Mouse (Mus musculus) heart, embryonic 11.5 days (tissue): Measurements from ENCODE around the gene Adar. TPM values are rescaled to one million over a fixed set of nuclear protein-coding genes. Genes with fewer than 3 reads are reported as not detected.

Source experiments
- ATAC-seq: fragments of 200-750 bp; cut with Nextera tagmentation; replicated peaks from 2 replicates; pipeline ENCODE4 v1.8.0; 2017; ENCODE audit warnings: moderate library complexity; ENCODE audit not compliant: insufficient number of reproducible peaks, low FRiP score, low TSS enrichment
- H3K27ac ChIP-seq: fragments of 300-500 bp; sonication (generic); 2 replicates; pipeline ENCODE4 v1.5.1; 2014; ENCODE audit warnings: mild to moderate bottlenecking, low read depth, low read length
- H3K27me3 ChIP-seq: fragments of 300-500 bp; sonication (generic); 2 replicates; pipeline ENCODE4 v1.6.1; 2014; ENCODE audit warnings: mild to moderate bottlenecking, low read length, mixed read lengths; ENCODE audit not compliant: control insufficient read depth, insufficient read depth
- H3K36me3 ChIP-seq: fragments of 300-500 bp; sonication (generic); 2 replicates; pipeline ENCODE4 v1.6.1; 2014; ENCODE audit warnings: mild to moderate bottlenecking, low read length, moderate library complexity, mixed read lengths; ENCODE audit not compliant: control insufficient read depth, insufficient read depth
- H3K4me1 ChIP-seq: fragments of 300-500 bp; sonication (generic); 2 replicates; pipeline ENCODE4 v1.6.1; 2014; ENCODE audit warnings: low read length; ENCODE audit not compliant: control insufficient read depth, insufficient read depth
- H3K4me2 ChIP-seq: fragments of 300-500 bp; sonication (generic); 2 replicates; pipeline ENCODE4 v1.6.1; 2014; ENCODE audit warnings: mild to moderate bottlenecking, moderate library complexity
- H3K4me3 ChIP-seq: fragments of 300-500 bp; sonication (generic); 2 replicates; pipeline ENCODE4 v1.5.1; 2014; ENCODE audit warnings: low read depth, low read length
- H3K9ac ChIP-seq: fragments of 300-500 bp; sonication (generic); 2 replicates; pipeline ENCODE4 v1.6.1; 2014; ENCODE audit warnings: mild to moderate bottlenecking, low read depth, low read length, moderate library complexity
- H3K9me3 ChIP-seq: fragments of 300-500 bp; sonication (generic); replicated peaks from 2 replicates; pipeline ENCODE4 v1.6.1; 2016; ENCODE audit warnings: low read length; ENCODE audit not compliant: control insufficient read depth
- WGBS: fragments of 180-500 bp; shearing (Covaris S2); extraction: QIAGEN DNeasy Blood & Tissue Kit; methylation state at CpG from one replicate; pipeline ENCODE4 v1.1.7; 2014; ENCODE audit not compliant: insufficient replicate concordance; 5-methylcytosine and 5-hydroxymethylcytosine counted together
- polyA plus RNA-seq: library from polyadenylated mRNA; unstranded; fragments of >200 nt; fragmentation: Nextera tagmentation; extraction: Ambion mirVana; gene quantifications from 2 replicates; pipeline ENCODE4 v1.2.1, GENCODE M21; 2014

Gene Adar
- polyA plus RNA-seq, 1 experiment from 2014 or later, result 6.6 TPM

GRCm38 (mm10) chr3:89696152-89696821 is 18.5 kb upstream of the Adar start:
- Histone ChIP-seq H3K4me1 (no peaks in the 10 kb centered on the region), H3K4me2 (no peak overlapping the region), H3K36me3 (no peaks in the 10 kb centered on the region), H3K4me3 (no peak overlapping the region), H3K9ac (no peak overlapping the region), H3K9me3 (no peaks in the 10 kb centered on the region; the same call in 1 of the 2 replicates), H3K27ac (no peak overlapping the region), H3K27me3 (no peaks in the 10 kb centered on the region)
- 80% methylated on average over 12 of the region's 12 CpGs for WGBS
- no peak for ATAC-seq

DNA sequence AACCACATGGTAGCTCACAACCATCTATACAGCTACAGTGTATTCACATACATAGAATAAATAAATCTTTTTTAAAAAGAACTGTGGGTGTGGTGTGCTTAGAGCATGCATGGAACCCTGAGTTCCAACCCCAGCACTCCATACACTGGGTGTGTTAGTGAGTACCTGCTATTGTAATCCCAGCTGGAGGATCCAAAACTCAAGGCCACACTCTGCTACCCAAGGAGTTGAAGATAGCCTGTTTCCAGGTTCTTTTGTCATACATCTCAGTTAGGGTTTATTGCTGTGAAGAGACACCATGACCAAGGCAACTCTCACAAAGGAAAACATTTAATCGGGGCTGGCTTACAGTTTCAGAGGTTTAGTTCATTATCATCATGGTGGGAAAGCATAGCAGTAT is 15.9 kb upstream of the Adar start:
- Histone ChIP-seq H3K4me2 (no peak overlapping the region), H3K9me3 (no peaks in the 10 kb centered on the region), H3K27ac (no peak overlapping the region), H3K4me1 (no peaks in the 10 kb centered on the region), H3K27me3 (no peaks in the 10 kb centered on the region), H3K4me3 (no peak overlapping the region), H3K36me3 (no peaks in the 10 kb centered on the region), H3K9ac (no peak overlapping the region)
- ATAC-seq, result no peak
- 90% methylated on average over 1 of the region's 1 CpGs for WGBS

GRCm38 (mm10) chr3:89700461-89700860 is 14.4 kb upstream of the Adar start:
- no peak for ATAC-seq
- Histone ChIP-seq H3K9me3 (no peaks in the 10 kb centered on the region), H3K27me3 (no peaks in the 10 kb centered on the region), H3K36me3 (no peaks in the 10 kb centered on the region), H3K4me1 (no peaks in the 10 kb centered on the region), H3K27ac (no peak overlapping the region), H3K9ac (no peak overlapping the region), H3K4me2 (no peak overlapping the region), H3K4me3 (no peak overlapping the region)
- WGBS, result 81% methylated on average over 11 of the region's 11 CpGs

GRCm38 (mm10) chr3:89703596-89703995 is 11.2 kb upstream of the Adar start:
- Histone ChIP-seq H3K27ac (no peak overlapping the region), H3K9ac (no peak overlapping the region), H3K4me3 (no peak overlapping the region), H3K9me3 (no peaks in the 10 kb centered on the region), H3K36me3 (no peaks in the 10 kb centered on the region), H3K4me2 (no peak overlapping the region), H3K4me1 (no peaks in the 10 kb centered on the region), H3K27me3 (no peaks in the 10 kb centered on the region)
- WGBS, result 48% methylated on average over 3 of the region's 3 CpGs
- no peak for ATAC-seq

GRCm38 (mm10) chr3:89704064-89704463 is 10.8 kb upstream of the Adar start:
- WGBS, result 71% methylated on average over 6 of the region's 6 CpGs
- H3K27me3 ChIP-seq, result no peaks in the 10 kb centered on the region
- no peak for ATAC-seq
- H3K4me3 ChIP-seq, result no peak overlapping the region
- no peaks in the 10 kb centered on the region for H3K9me3 ChIP-seq
- H3K4me1 ChIP-seq, result no peaks in the 10 kb centered on the region
- no peak overlapping the region for H3K4me2 ChIP-seq
- H3K36me3 ChIP-seq, result no peaks in the 10 kb centered on the region
- H3K9ac ChIP-seq, result no peak overlapping the region
- H3K27ac ChIP-seq, result no peak overlapping the region

DNA sequence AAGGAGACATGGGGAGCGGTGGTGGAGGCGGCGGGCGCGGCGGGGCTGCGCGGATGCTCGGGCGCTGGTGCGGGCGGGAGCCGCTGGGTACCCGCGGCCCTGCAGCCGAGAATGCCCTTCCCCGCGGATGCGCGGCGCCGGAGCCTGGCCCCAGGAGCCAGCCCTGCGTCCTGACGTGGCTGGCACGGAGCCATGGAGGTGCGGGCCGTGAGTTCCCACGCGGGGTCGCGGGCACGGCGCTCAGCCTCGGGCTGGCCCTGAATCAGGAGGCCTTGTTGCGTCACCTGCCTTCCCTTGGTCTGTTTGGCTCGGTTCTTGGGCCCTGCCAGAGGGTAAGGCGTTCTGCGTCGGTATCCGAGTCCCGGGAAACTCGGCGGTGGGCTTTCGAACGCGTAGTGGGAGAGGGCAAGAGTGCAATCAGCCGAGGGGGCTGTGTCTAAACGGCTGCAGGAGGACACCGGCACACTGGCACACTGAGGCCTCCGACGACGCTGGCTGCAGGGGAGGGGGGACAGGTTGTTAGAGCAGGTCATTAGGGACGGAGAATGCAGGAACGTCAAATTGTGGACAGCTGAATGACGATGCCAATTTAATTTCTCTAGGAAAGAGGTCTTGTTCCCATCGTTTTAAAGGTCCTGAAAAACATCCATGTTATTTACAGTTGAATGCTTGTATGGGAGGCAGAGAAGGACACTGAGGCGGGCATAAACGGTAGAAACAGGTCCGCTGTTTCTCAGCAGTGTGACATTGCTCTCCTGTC is 565 bp downstream of the Adar start:
- Histone ChIP-seq H3K27ac (peak overlapping the region; percentile 71; the same call in 1 of the 2 replicates), H3K36me3 (no peaks in the 10 kb centered on the region), H3K4me2 (peak overlapping the region; percentile 97), H3K27me3 (no peaks in the 10 kb centered on the region), H3K4me3 (peak overlapping the region; percentile 97), H3K9ac (peak overlapping the region; percentile 87), H3K4me1 (peaks cover 11% of the 10 kb centered on the region), H3K9me3 (no peaks in the 10 kb centered on the region)
- 2% methylated on average over 59 of the region's 59 CpGs for WGBS
- ATAC-seq, result peak; percentile 47

GRCm38 (mm10) chr3:89715967-89716256 is 1.1 kb downstream of the Adar start:
- Histone ChIP-seq H3K9ac (peak overlapping the region; percentile 87), H3K4me2 (peak overlapping the region; percentile 97), H3K9me3 (no peaks in the 10 kb centered on the region), H3K27me3 (no peaks in the 10 kb centered on the region), H3K27ac (peak overlapping the region; percentile 71; the same call in 1 of the 2 replicates), H3K4me3 (peak overlapping the region; percentile 97), H3K4me1 (peaks cover 11% of the 10 kb centered on the region), H3K36me3 (no peaks in the 10 kb centered on the region)
- ATAC-seq, result no peak
- 24% methylated on average over 6 of the region's 6 CpGs for WGBS

DNA sequence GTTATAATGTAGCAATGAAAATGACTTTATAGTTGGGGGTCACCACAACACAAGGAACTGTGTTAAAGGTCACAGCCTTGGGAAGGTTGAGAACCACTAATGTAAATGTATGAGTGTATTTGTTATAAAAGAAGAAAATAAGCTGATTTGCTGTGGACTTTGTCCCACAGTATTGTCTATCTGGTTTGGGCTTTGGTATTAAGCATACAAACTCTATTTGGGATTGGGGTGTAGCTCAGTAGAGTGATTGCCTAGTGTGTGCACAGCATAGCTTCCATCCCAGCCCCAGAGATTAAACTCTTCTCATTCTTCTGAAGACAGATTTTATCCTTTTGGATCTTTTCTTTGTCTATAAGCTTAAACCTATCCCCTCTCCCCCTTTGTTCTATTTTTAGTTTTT is 7.2 kb downstream of the Adar start:
- no peaks in the 10 kb centered on the region for H3K27me3 ChIP-seq
- no peak overlapping the region for H3K4me2 ChIP-seq
- no peaks in the 10 kb centered on the region for H3K9me3 ChIP-seq
- ATAC-seq, result no peak
- no peak overlapping the region for H3K4me3 ChIP-seq
- no peaks in the 10 kb centered on the region for H3K36me3 ChIP-seq
- no peak overlapping the region for H3K27ac ChIP-seq
- no peak overlapping the region for H3K9ac ChIP-seq
- H3K4me1 ChIP-seq, result peaks cover 7% of the 10 kb centered on the region
